Mouse (Mus musculus) embryonic facial prominence, embryonic 14.5 days (tissue): ENCODE data around the gene Trabd2b. TPM values are rescaled to one million over a fixed set of nuclear protein-coding genes. Genes with fewer than 3 reads are reported as not detected.

ENCODE experiments used
- ATAC-seq: fragments of 200-750 bp; cut with Nextera tagmentation; 2 replicates; pipeline ENCODE4 v1.8.0; 2017; ENCODE audit warnings: low read depth, moderate number of reproducible peaks, moderate TSS enrichment
- DNase-seq: peaks from one replicate; pipeline ENCODE4 v3.0.0-alpha.2; 2015; ENCODE audit warnings: low spot score
- H3K27ac ChIP-seq: fragments of 300-500 bp; sonication (generic); replicated peaks from 2 replicates; pipeline ENCODE4 v1.5.1; 2014; ENCODE audit warnings: low read depth, mild to moderate bottlenecking, low read length, moderate library complexity
- H3K27me3 ChIP-seq: fragments of 300-500 bp; sonication (generic); replicated peaks from 2 replicates; pipeline ENCODE4 v1.6.1; 2014; ENCODE audit warnings: low read length; ENCODE audit not compliant: control insufficient read depth, insufficient read depth
- H3K36me3 ChIP-seq: fragments of 300-500 bp; sonication (generic); 2 replicates; pipeline ENCODE4 v1.6.1; 2014; ENCODE audit warnings: low read length, mixed read lengths; ENCODE audit not compliant: control insufficient read depth, insufficient read depth
- H3K4me1 ChIP-seq: fragments of 300-500 bp; sonication (generic); 2 replicates; pipeline ENCODE4 v1.6.1; 2014; ENCODE audit warnings: antibody characterized with exemption, low read length; ENCODE audit not compliant: control insufficient read depth, insufficient read depth
- H3K4me2 ChIP-seq: fragments of 300-500 bp; sonication (generic); 2 replicates; pipeline ENCODE4 v1.6.1; 2014; ENCODE audit warnings: low read depth, mild to moderate bottlenecking, low read length, moderate library complexity, mixed read lengths
- H3K4me3 ChIP-seq: fragments of 300-500 bp; sonication (generic); 2 replicates; pipeline ENCODE4 v1.5.1; 2014; ENCODE audit warnings: low read depth, mild to moderate bottlenecking, low read length
- H3K9ac ChIP-seq: fragments of 300-500 bp; sonication (generic); 2 replicates; pipeline ENCODE4 v1.6.1; 2014; ENCODE audit warnings: low read depth, mild to moderate bottlenecking, low read length, moderate library complexity, mixed read lengths
- H3K9me3 ChIP-seq: fragments of 300-500 bp; sonication (generic); 2 replicates; pipeline ENCODE4 v1.6.1; 2016; ENCODE audit warnings: low read length; ENCODE audit not compliant: control insufficient read depth
- WGBS: fragments of 180-500 bp; shearing (Covaris S2); extraction: QIAGEN DNeasy Blood & Tissue Kit; methylation state at CpG from one replicate; pipeline ENCODE4 v1.1.7; 2014; 5-methylcytosine and 5-hydroxymethylcytosine counted together
- polyA plus RNA-seq: library from polyadenylated mRNA; unstranded; fragments of >200 nt; fragmentation: Nextera tagmentation; extraction: Ambion mirVana; gene quantifications from 2 replicates; pipeline ENCODE4 v1.2.1, GENCODE M21; 2014

Trabd2b gene
- polyA plus RNA-seq, 1 experiment from 2014 or later, result 3.3 TPM

GRCm38 (mm10) chr4:114460401-114460800, 53.9 kb downstream of the Trabd2b start:
- Histone ChIP-seq H3K4me3 (no peak overlapping the region), H3K27me3 (no peaks in the 10 kb centered on the region), H3K4me1 (peaks cover 2% of the 10 kb centered on the region; the same call in 1 of the 2 replicates), H3K27ac (no peak overlapping the region), H3K9ac (no peak overlapping the region), H3K9me3 (no peaks in the 10 kb centered on the region), H3K4me2 (no peak overlapping the region), H3K36me3 (no peaks in the 10 kb centered on the region)
- ATAC-seq (no peak), DNase-seq (no peak)
- 75% methylated on average over 5 of the region's 5 CpGs for WGBS

- 84% methylated on average over 5 of the region's 5 CpGs for WGBS
- no peak overlapping the region for H3K9ac ChIP-seq
- no peak for ATAC-seq
Measured at GRCm38 (mm10) chr4:114461093-114461492, 54.6 kb downstream of the Trabd2b start.

DNA sequence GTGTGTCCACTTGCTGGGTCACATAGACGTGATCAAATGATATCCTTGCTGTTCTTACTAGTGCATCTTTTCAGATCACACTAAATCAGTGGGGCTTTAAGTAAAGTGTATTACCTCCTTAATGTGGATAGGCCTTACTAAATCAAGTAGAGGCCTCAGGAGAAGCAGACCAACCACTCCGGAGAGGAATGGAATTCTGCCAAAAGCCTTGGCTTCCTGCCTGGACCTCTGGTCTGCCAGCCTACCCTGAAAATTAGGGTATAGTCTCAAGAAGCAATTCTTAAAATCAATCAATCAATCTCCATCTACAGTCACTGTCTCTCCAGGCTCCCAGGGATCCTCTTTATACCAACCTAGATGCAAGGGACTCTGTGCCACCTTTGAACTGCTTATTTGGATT, 59.1 kb downstream of the Trabd2b start:
- peaks cover 20% of the 10 kb centered on the region for H3K4me1 ChIP-seq
- no peak overlapping the region for H3K4me3 ChIP-seq
- no peaks in the 10 kb centered on the region for H3K9me3 ChIP-seq
- no peak overlapping the region for H3K4me2 ChIP-seq
- no peak for ATAC-seq
- no peaks in the 10 kb centered on the region; the same call in 1 of the 2 replicates for H3K27me3 ChIP-seq
- no peak overlapping the region for H3K27ac ChIP-seq
- no peaks in the 10 kb centered on the region for H3K36me3 ChIP-seq
- DNase-seq, result no peak
- no peak overlapping the region for H3K9ac ChIP-seq
- WGBS, result 48% methylated on average over 2 of the region's 2 CpGs

More at GRCm38 (mm10) chr4:114461093-114461492, 54.6 kb downstream of the Trabd2b start:
- no peaks in the 10 kb centered on the region for H3K27me3 ChIP-seq
- H3K36me3 ChIP-seq, result no peaks in the 10 kb centered on the region
- DNase-seq, result no peak
- H3K4me3 ChIP-seq, result no peak overlapping the region
- no peaks in the 10 kb centered on the region for H3K9me3 ChIP-seq
- H3K27ac ChIP-seq, result no peak overlapping the region
- peaks cover 4% of the 10 kb centered on the region; the same call in 1 of the 2 replicates for H3K4me1 ChIP-seq
- H3K4me2 ChIP-seq, result no peak overlapping the region

DNA sequence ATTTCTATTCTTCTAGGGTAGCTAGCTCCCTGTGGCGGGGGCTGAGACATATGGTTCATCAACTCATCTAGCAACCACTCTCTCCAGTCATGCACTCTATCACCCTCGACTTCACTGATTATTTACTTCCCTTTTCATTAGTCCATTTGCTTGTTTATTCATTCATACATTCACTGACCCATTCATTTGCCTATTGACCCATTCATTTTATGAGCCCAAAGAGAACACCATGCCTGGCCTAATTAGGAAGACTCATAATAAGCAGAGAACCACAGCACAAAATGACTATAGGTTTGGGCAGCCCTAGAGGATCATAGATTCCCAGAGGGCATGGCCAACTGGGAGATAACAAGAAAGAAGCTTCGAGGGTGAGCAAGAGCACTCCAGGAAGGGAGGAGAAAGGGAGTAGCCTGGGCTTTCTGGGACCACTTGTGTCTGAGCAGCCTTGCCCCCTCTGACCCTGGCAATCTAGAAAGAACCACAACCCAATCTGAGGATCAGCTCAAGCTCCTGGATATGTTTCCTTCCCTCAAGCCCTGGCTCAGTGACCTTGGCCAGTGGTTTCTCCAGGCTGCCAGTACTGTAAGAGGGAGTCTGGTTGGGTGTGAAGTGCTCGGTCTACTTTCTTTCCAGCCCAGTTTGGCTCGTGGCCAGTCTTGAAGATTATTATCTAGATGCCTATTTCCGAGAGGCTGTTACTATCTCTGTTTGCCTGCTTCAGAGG, 61.0 kb downstream of the Trabd2b start:
- H3K36me3 ChIP-seq, result no peaks in the 10 kb centered on the region
- H3K4me2 ChIP-seq, result no peak overlapping the region
- peak; percentile 35; the same call in 1 of the 2 replicates for ATAC-seq
- no peaks in the 10 kb centered on the region for H3K9me3 ChIP-seq
- WGBS, result 52% methylated on average over 6 of the region's 6 CpGs
- DNase-seq, result peak; percentile 59
- no peak overlapping the region for H3K27ac ChIP-seq
- no peaks in the 10 kb centered on the region; the same call in 1 of the 2 replicates for H3K27me3 ChIP-seq
- H3K4me3 ChIP-seq, result no peak overlapping the region
- no peak overlapping the region for H3K9ac ChIP-seq
- H3K4me1 ChIP-seq, result peaks cover 28% of the 10 kb centered on the region

DNA sequence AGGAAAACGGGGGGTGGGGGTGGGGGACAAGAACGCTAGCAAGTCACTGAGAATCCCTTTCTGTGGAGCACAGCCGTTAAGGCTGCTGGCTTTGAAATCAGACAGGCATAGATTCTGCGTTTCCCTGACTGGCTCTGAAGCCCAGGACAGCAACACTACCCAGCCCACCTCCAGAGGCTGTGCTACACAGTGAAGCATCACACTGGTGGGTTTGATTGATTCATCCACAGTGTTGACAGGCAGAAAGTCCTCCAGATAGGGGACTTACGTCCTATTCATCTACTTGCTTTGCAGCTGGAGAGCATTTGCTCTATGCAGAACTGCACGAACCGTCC, 61.5 kb downstream of the Trabd2b start:
- H3K4me3 ChIP-seq, result no peak overlapping the region
- DNase-seq (no peak), ATAC-seq (0 out of 2 replicates have a peak, but pooled peaks have one; percentile 6)
- no peaks in the 10 kb centered on the region; the same call in 1 of the 2 replicates for H3K27me3 ChIP-seq
- 40% methylated on average over 7 of the region's 7 CpGs for WGBS
- peaks cover 33% of the 10 kb centered on the region for H3K4me1 ChIP-seq
- H3K9me3 ChIP-seq, result no peaks in the 10 kb centered on the region
- H3K27ac ChIP-seq, result no peak overlapping the region
- no peak overlapping the region for H3K4me2 ChIP-seq
- H3K9ac ChIP-seq, result no peak overlapping the region
- no peaks in the 10 kb centered on the region for H3K36me3 ChIP-seq

DNA sequence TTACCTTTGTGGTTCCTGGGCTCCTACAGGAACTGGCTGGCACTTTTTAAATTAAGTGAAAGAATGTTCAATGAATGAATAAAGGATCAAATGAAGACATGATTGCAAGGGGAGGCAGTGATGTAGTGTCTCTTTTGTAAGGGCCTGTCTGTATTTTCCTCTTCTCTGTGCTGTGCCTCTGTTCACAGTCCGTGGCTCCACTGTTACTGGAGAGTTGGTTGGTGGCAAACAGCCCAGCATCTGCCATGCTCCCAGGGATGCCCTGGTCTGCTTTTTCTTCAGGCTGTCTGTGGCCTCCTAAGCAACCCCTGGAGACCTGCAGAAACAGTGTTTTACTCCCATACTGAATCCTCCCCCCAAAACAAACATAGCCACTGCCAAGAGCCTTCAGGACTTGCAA, 63.4 kb downstream of the Trabd2b start:
- Histone ChIP-seq H3K9ac (no peak overlapping the region), H3K27me3 (no peaks in the 10 kb centered on the region; the same call in 1 of the 2 replicates), H3K36me3 (no peaks in the 10 kb centered on the region), H3K4me3 (no peak overlapping the region), H3K4me1 (peaks cover 35% of the 10 kb centered on the region), H3K9me3 (no peaks in the 10 kb centered on the region), H3K27ac (no peak overlapping the region), H3K4me2 (no peak overlapping the region)
- DNase-seq (no peak), ATAC-seq (no peak)
- 40% methylated on average over 1 of the region's 1 CpGs for WGBS

DNA sequence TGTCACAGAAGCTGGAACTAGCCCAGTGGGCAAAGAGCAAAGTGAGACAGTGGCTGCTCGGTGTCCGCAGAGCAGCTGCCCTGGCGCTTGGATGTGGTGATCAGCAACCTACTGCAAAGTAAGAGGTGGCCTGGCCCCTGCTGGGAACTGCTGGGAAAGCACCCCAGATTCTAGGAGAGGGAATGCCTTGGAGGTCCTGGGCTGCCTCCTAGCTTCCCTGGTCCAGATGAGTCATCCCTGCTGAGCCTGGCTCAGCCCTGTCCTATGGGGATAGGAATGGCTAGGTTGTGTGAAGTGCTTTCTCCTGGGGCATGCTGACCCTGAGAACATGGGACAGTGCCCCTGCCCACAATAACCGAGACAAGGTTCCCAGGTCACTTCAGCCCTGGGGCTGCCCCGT, 65.6 kb downstream of the Trabd2b start:
- DNase-seq, result peak; percentile 54
- 63% methylated on average over 5 of the region's 5 CpGs for WGBS

GRCm38 (mm10) chr4:114476316-114476715, 69.8 kb downstream of the Trabd2b start:
- Histone ChIP-seq H3K36me3 (no peaks in the 10 kb centered on the region), H3K9me3 (no peaks in the 10 kb centered on the region), H3K27me3 (peaks cover 6% of the 10 kb centered on the region; the same call in 1 of the 2 replicates), H3K27ac (no peak overlapping the region), H3K4me1 (peaks cover 37% of the 10 kb centered on the region), H3K4me2 (no peak overlapping the region), H3K4me3 (no peak overlapping the region), H3K9ac (no peak overlapping the region)
- ATAC-seq (no peak), DNase-seq (no peak)
- WGBS, result 75% methylated on average over 3 of the region's 3 CpGs

More for the DNA sequence above, 65.6 kb downstream of the Trabd2b start:
- H3K27me3 ChIP-seq, result no peaks in the 10 kb centered on the region; the same call in 1 of the 2 replicates
- ATAC-seq, result peak; percentile 55
- peaks cover 42% of the 10 kb centered on the region for H3K4me1 ChIP-seq
- H3K27ac ChIP-seq, result no peak overlapping the region
- no peak overlapping the region for H3K9ac ChIP-seq
- no peak overlapping the region for H3K4me2 ChIP-seq
- no peaks in the 10 kb centered on the region for H3K9me3 ChIP-seq
- no peak overlapping the region for H3K4me3 ChIP-seq
- no peaks in the 10 kb centered on the region for H3K36me3 ChIP-seq
